Comparison of ENCODE assay signal across 10 mouse cellular contexts in genomic region chr14:56365292-56365691, GRCm38 (mm10). TPM values are rescaled to one million over a fixed set of nuclear protein-coding genes. Genes with fewer than 3 reads are reported as not detected.
DNase-seq lines count a peak whose midpoint lies in the region; ATAC-seq lines count a peak whose summit lies in the region.
"Had no signal": no experiment of that assay in that cellular context is flagged by ENCODE, and none has a peak within 500 bp of the region (broad histone marks: within the 10 kb centered on the region; RNA-seq: fewer than 3 reads in every experiment).

No protein-coding gene starts in this region.

- H3K27ac ChIP-seq in liver, embryonic 11.5 days (ENCODE audit: low read depth, low read length), result no peak overlapping the region
- no peak overlapping the region for H3K27ac ChIP-seq in forebrain, embryonic 12.5 days
- H3K27ac ChIP-seq in limb, embryonic 10.5 days, result no peak overlapping the region
- no peak overlapping the region for H3K27ac ChIP-seq in neural tube, embryonic 14.5 days (ENCODE audit: low read depth, low read length)

- DNase-seq in liver, embryonic 11.5 days (ENCODE audit: low spot score), result no peak
- DNase-seq in liver, result no peak
- no peak for DNase-seq in limb, embryonic 10.5 days (ENCODE audit: low spot score)
- no peak for DNase-seq in right cerebral cortex, postnatal 14 days
- DNase-seq in layer of hippocampus, postnatal 10 days (ENCODE audit: low spot score in 2 of 2), result no peak
- no peak for DNase-seq in Muller cell, postnatal 12 days (ENCODE audit: inconsistent ontology term)

- ATAC-seq in liver, embryonic 11.5 days (replicated peaks; ENCODE audit: low FRiP score), result no peak
- no peak for ATAC-seq in forebrain, embryonic 12.5 days (ENCODE audit: low FRiP score)
- no peak for ATAC-seq in neural tube, embryonic 14.5 days (ENCODE audit: low read depth)

- H3K4me3 ChIP-seq in liver, embryonic 11.5 days (ENCODE audit: low read depth, low read length), result peak overlapping the region; percentile 31; the same call in 1 of the 2 replicates
- peak overlapping the region; percentile 41 for H3K4me3 ChIP-seq in forebrain, embryonic 12.5 days (replicated peaks)
- H3K4me3 ChIP-seq in limb, embryonic 10.5 days, result peak overlapping the region; percentile 51
- peak overlapping the region; percentile 38 for H3K4me3 ChIP-seq in neural tube, embryonic 14.5 days (ENCODE audit: low read depth, low read length)

- WGBS in liver, embryonic 11.5 days, result 28% methylated on average over 8 of the region's 8 CpGs
- WGBS in forebrain, embryonic 12.5 days, result 38% methylated on average over 8 of the region's 8 CpGs
- 28% methylated on average over 8 of the region's 8 CpGs for WGBS in limb, embryonic 10.5 days
- WGBS in neural tube, embryonic 14.5 days, result 42% methylated on average over 8 of the region's 8 CpGs

- H3K4me1 ChIP-seq in liver, embryonic 11.5 days (replicated peaks; ENCODE audit: control insufficient read depth, insufficient read depth, low read length), result no peaks in the 10 kb centered on the region
- H3K4me1 ChIP-seq in forebrain, embryonic 12.5 days, result peaks cover 7% of the 10 kb centered on the region
- peaks cover 11% of the 10 kb centered on the region for H3K4me1 ChIP-seq in limb, embryonic 10.5 days
- H3K4me1 ChIP-seq in neural tube, embryonic 14.5 days (ENCODE audit: control insufficient read depth, insufficient read depth, low read length), result 0 out of 2 replicates have a peak, but pooled peaks cover 3% of the 10 kb centered on the region

- no peaks in the 10 kb centered on the region for H3K9me3 ChIP-seq in liver, embryonic 11.5 days (ENCODE audit: control insufficient read depth, low read length)
- no peaks in the 10 kb centered on the region for H3K9me3 ChIP-seq in forebrain, embryonic 12.5 days
- no peaks in the 10 kb centered on the region for H3K9me3 ChIP-seq in limb, embryonic 10.5 days (replicated peaks)
- H3K9me3 ChIP-seq in neural tube, embryonic 14.5 days (ENCODE audit: control insufficient read depth, low read length), result no peaks in the 10 kb centered on the region

- peak overlapping the region; percentile 64 for H3K4me2 ChIP-seq in liver, embryonic 11.5 days
- peak overlapping the region; percentile 68 for H3K4me2 ChIP-seq in forebrain, embryonic 12.5 days
- H3K4me2 ChIP-seq in neural tube, embryonic 14.5 days (ENCODE audit: low read depth, low read length), result peak overlapping the region; percentile 76

- no peak overlapping the region for H3K9ac ChIP-seq in liver, embryonic 11.5 days (ENCODE audit: low read depth, low read length)
- H3K9ac ChIP-seq in forebrain, embryonic 12.5 days, result no peak overlapping the region
- H3K9ac ChIP-seq in neural tube, embryonic 14.5 days (replicated peaks; ENCODE audit: low read depth, low read length), result peak overlapping the region; percentile 41; the same call in 1 of the 2 replicates

- no peaks in the 10 kb centered on the region for H3K36me3 ChIP-seq in liver, embryonic 11.5 days (ENCODE audit: control insufficient read depth, insufficient read depth, low read length)
- H3K36me3 ChIP-seq in forebrain, embryonic 12.5 days (replicated peaks), result no peaks in the 10 kb centered on the region
- H3K36me3 ChIP-seq in limb, embryonic 10.5 days, result no peaks in the 10 kb centered on the region
- no peaks in the 10 kb centered on the region for H3K36me3 ChIP-seq in neural tube, embryonic 14.5 days (ENCODE audit: control insufficient read depth, insufficient read depth, low read length)

- H3K27me3 ChIP-seq in liver, embryonic 11.5 days (replicated peaks; ENCODE audit: control insufficient read depth, insufficient read depth, low read length), result peaks cover 58% of the 10 kb centered on the region
- H3K27me3 ChIP-seq in forebrain, embryonic 12.5 days, result peaks cover 61% of the 10 kb centered on the region
- peaks cover 71% of the 10 kb centered on the region for H3K27me3 ChIP-seq in limb, embryonic 10.5 days (ENCODE audit: low read depth, poor library complexity, severe bottlenecking)
- peaks cover 27% of the 10 kb centered on the region for H3K27me3 ChIP-seq in neural tube, embryonic 14.5 days (ENCODE audit: control insufficient read depth, insufficient read depth, low read length)

RNA-seq across cellular contexts. Expression of gene Atp12a, which starts 0.4 kb away (rescaled TPM):
- polyA plus RNA-seq in liver, embryonic 11.5 days (2014; fragmentation: Nextera tagmentation; extraction: Ambion mirVana), result 0.14 TPM in 1 of 2 replicates, not detected in the other
- polyA plus RNA-seq in forebrain, embryonic 12.5 days (2016; fragmentation: Nextera tagmentation; extraction: Ambion mirVana), result 0.06 and 0.10 TPM in 2 replicates
- polyA plus RNA-seq in limb, embryonic 10.5 days (2016; fragmentation: Nextera tagmentation; extraction: Ambion mirVana), result not detected in 2 replicates
- 0.13 and 0.22 TPM in 2 replicates for polyA plus RNA-seq in neural tube, embryonic 14.5 days (2014; fragmentation: Nextera tagmentation; extraction: Ambion mirVana)
- under 1 TPM; 0.09 to 0.11 TPM for total RNA-seq in layer of hippocampus, postnatal 10 days (2021)
- total RNA-seq: gastrocnemius, adult 18-20 months; liver, adult 2 months had no signal

RNA-seq across cellular contexts. Expression of gene Rnf17, which starts 37.1 kb away (rescaled TPM):
- 7.5 and 7.9 TPM in 2 replicates for polyA plus RNA-seq in liver, embryonic 11.5 days (2014; fragmentation: Nextera tagmentation; extraction: Ambion mirVana)
- polyA plus RNA-seq in forebrain, embryonic 12.5 days (2016; fragmentation: Nextera tagmentation; extraction: Ambion mirVana), result 0.93 and 1.1 TPM in 2 replicates
- 2.1 and 2.6 TPM in 2 replicates for polyA plus RNA-seq in limb, embryonic 10.5 days (2016; fragmentation: Nextera tagmentation; extraction: Ambion mirVana)
- polyA plus RNA-seq in neural tube, embryonic 14.5 days (2014; fragmentation: Nextera tagmentation; extraction: Ambion mirVana), result 1.3 and 1.4 TPM in 2 replicates
- total RNA-seq in layer of hippocampus, postnatal 10 days (2021), result 1 to 10 TPM in 1 of 2 experiments, under 1 TPM in 1; 0.85 to 1.0 TPM
- polyA plus RNA-seq: liver, adult 2 months had no signal
